Mouse (Mus musculus): ENCODE data around the gene Mcu. TPM values are rescaled to one million over a fixed set of nuclear protein-coding genes. Genes with fewer than 3 reads are reported as not detected.

The Mcu gene
- total RNA-seq, 1 experiment, result 12.3 TPM

DNA sequence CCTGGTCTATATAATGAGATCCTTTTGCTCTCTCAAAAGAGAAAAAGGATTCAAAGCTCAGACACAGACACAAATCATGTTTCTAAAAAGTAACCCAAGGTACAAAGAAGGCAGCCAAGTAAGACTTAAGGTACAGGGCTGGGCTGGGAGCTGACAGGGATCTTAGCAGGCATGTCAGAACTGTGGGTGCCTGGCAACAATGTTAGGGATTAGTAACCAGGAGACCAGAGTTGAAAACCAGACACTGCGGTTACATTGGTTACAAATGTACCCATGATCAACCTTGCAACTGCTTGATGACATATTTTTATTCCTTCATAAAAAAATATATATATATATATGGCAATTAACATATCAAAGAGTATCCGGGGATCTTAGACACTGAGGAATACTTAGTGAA lies 19.6 kb upstream of the Mcu start:
- no peaks in the 10 kb centered on the region for H3K36me3 ChIP-seq (ENCODE audit: control insufficient read depth, insufficient read depth, low read length, poor library complexity, severe bottlenecking)
- no peak for DNase-seq (ENCODE audit: low read depth, low spot score)
- H3K27ac ChIP-seq (ENCODE audit: insufficient read depth, low read depth, low read length, poor library complexity, severe bottlenecking), result no peak overlapping the region
- H3K9me3 ChIP-seq (ENCODE audit: control insufficient read depth, insufficient read depth, low read depth, low read length), result no peaks in the 10 kb centered on the region
- no peak for TF ChIP-seq ZNF384 (IDR thresholded peaks at IDR 0.05; ENCODE audit: low read depth, low read length)
- TF ChIP-seq HCFC1 (IDR thresholded peaks at IDR 0.05; ENCODE audit: borderline replicate concordance, insufficient read depth, low read length), result no peak
- TF ChIP-seq CHD2 (IDR thresholded peaks at IDR 0.05; ENCODE audit: low read depth, low read length), result no peak
- TF ChIP-seq ZC3H11A (IDR thresholded peaks at IDR 0.05; ENCODE audit: borderline replicate concordance, low read depth, low read length), result no peak
- no peak overlapping the region for H3K4me3 ChIP-seq (ENCODE audit: insufficient read depth in 1 of 2, low read depth in 1 of 2, low read length in 2 of 2, poor library complexity in 1 of 2, severe bottlenecking in 1 of 2)
- H3K4me1 ChIP-seq (ENCODE audit: control insufficient read depth in 2 of 2, insufficient read depth in 2 of 2, low read length in 2 of 2, poor library complexity in 1 of 2), result no peaks in the 10 kb centered on the region
- no peak overlapping the region for H3K9ac ChIP-seq (ENCODE audit: insufficient read depth, low read depth, low read length, poor library complexity, severe bottlenecking)
- in situ Hi-C loops (cut with MboI; ENCODE audit: low sequenced_read_pairs in 2 of 2, unreplicated experiment in 2 of 2), result no loop called here

DNA sequence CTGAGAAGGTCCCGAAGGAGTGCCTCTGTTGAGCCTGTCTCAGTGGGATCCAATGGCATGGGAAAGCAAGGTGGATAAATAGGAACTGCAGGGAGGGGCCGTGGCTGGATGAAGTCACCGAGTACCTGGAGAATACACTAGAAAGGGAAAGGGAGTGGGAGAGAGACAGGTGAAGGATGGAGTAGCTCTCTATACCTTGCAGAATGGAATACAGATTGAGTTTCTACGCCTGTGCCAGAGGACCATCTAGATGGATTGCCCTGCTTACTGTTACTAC lies 13.0 kb upstream of the Mcu start:
- H3K4me1 ChIP-seq (ENCODE audit: control insufficient read depth in 2 of 2, insufficient read depth in 2 of 2, low read length in 2 of 2, poor library complexity in 1 of 2), result no peaks in the 10 kb centered on the region
- TF ChIP-seq CHD2 (IDR thresholded peaks at IDR 0.05; ENCODE audit: low read depth, low read length) (no peak), ZNF384 (IDR thresholded peaks at IDR 0.05; ENCODE audit: low read depth, low read length) (no peak), ZC3H11A (IDR thresholded peaks at IDR 0.05; ENCODE audit: borderline replicate concordance, low read depth, low read length) (no peak), HCFC1 (IDR thresholded peaks at IDR 0.05; ENCODE audit: borderline replicate concordance, insufficient read depth, low read length) (no peak), MAFK (IDR thresholded peaks at IDR 0.05; ENCODE audit: insufficient read depth, low read depth, low read length) (no peak)
- H3K36me3 ChIP-seq (ENCODE audit: control insufficient read depth, insufficient read depth, low read length, poor library complexity, severe bottlenecking), result no peaks in the 10 kb centered on the region
- no peak overlapping the region for H3K9ac ChIP-seq (ENCODE audit: insufficient read depth, low read depth, low read length, poor library complexity, severe bottlenecking)
- no peaks in the 10 kb centered on the region for H3K9me3 ChIP-seq (ENCODE audit: control insufficient read depth, insufficient read depth, low read depth, low read length)
- H3K27ac ChIP-seq (ENCODE audit: insufficient read depth, low read depth, low read length, poor library complexity, severe bottlenecking), result no peak overlapping the region
- no peak overlapping the region for H3K4me3 ChIP-seq (ENCODE audit: insufficient read depth in 1 of 2, low read depth in 1 of 2, low read length in 2 of 2, poor library complexity in 1 of 2, severe bottlenecking in 1 of 2)
- DNase-seq (ENCODE audit: low read depth, low spot score), result no peak
- in situ Hi-C loops (cut with MboI; ENCODE audit: low sequenced_read_pairs in 2 of 2, unreplicated experiment in 2 of 2), result no loop called here

DNA sequence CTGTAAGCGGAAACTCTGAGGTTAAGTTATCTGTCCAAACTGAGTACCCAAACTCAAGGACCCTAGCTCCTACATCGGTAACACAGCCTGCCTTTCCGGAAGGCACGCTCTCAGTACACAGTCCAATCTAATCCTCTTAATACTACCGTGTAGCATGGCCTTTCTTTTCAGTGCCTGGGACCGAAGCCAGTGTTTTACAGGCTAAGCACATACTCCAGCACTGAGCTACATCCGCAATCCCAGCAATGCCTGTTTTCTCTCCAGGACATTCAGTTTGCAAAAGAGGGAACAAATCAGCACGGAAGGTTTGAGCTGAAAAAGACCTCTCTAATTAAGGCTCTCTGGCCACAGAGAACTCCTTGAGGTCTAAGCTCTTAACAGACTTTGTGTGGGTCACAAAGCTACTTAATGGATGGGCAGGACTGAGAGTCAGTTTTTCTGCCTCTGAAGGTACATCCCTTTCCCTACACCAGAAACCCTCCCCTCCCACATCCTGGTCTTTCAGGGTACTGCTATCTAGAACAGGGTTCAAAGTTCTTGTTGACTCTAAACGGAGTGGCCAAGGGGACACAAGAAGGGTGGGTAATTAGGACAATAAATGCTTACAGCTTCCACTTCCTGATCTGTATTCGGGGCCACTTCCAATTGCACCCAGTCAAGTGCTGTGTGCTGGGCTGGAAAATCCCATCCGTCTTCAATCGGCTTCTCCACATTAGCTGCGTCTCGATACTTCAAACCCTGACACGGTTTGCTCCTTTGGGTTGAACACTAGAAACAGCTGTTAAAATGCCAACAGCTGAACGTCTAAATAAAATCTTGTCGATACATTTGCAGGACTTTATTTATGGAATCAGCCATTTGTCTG lies 12.4 kb upstream of the Mcu start:
- H3K4me1 ChIP-seq (ENCODE audit: control insufficient read depth in 2 of 2, insufficient read depth in 2 of 2, low read length in 2 of 2, poor library complexity in 1 of 2), result no peaks in the 10 kb centered on the region
- no peaks in the 10 kb centered on the region for H3K9me3 ChIP-seq (ENCODE audit: control insufficient read depth, insufficient read depth, low read depth, low read length)
- no peak overlapping the region for H3K9ac ChIP-seq (ENCODE audit: insufficient read depth, low read depth, low read length, poor library complexity, severe bottlenecking)
- no peak overlapping the region for H3K27ac ChIP-seq (ENCODE audit: insufficient read depth, low read depth, low read length, poor library complexity, severe bottlenecking)
- no peak for DNase-seq (ENCODE audit: low read depth, low spot score)
- no peak overlapping the region for H3K4me3 ChIP-seq (ENCODE audit: insufficient read depth in 1 of 2, low read depth in 1 of 2, low read length in 2 of 2, poor library complexity in 1 of 2, severe bottlenecking in 1 of 2)
- in situ Hi-C loops (cut with MboI; ENCODE audit: low sequenced_read_pairs in 2 of 2, unreplicated experiment in 2 of 2), result no loop called here
- H3K36me3 ChIP-seq (ENCODE audit: control insufficient read depth, insufficient read depth, low read length, poor library complexity, severe bottlenecking), result no peaks in the 10 kb centered on the region
- TF ChIP-seq ZNF384 (IDR thresholded peaks at IDR 0.05; ENCODE audit: low read depth, low read length) (no peak), HCFC1 (IDR thresholded peaks at IDR 0.05; ENCODE audit: borderline replicate concordance, insufficient read depth, low read length) (no peak), MAFK (IDR thresholded peaks at IDR 0.05; ENCODE audit: insufficient read depth, low read depth, low read length) (no peak), ZC3H11A (IDR thresholded peaks at IDR 0.05; ENCODE audit: borderline replicate concordance, low read depth, low read length) (no peak), CHD2 (IDR thresholded peaks at IDR 0.05; ENCODE audit: low read depth, low read length) (no peak)

DNA sequence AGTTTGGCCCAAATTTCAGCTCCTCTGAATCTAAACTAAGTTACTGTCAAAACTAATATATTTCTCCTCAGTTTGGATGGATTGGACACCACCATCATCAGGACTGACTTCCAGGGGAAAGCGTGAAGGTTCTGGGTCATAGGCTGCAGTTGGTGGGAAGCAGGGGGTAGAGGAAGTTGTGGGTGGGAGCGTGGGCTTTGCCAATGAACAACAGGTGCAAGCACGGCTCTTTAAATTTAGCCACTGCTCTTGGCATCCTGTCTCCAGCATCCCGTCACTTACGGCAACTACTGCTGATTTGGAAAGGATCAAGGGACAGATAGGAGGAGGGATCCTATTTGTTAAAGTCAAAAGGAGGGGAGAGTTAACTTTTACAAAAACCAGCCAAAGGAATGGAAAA lies 7.0 kb upstream of the Mcu start:
- no peak overlapping the region for H3K4me3 ChIP-seq (ENCODE audit: insufficient read depth in 1 of 2, low read depth in 1 of 2, low read length in 2 of 2, poor library complexity in 1 of 2, severe bottlenecking in 1 of 2)
- no peak for DNase-seq (ENCODE audit: low read depth, low spot score)
- no peak overlapping the region for H3K9ac ChIP-seq (ENCODE audit: insufficient read depth, low read depth, low read length, poor library complexity, severe bottlenecking)
- TF ChIP-seq MAFK (IDR thresholded peaks at IDR 0.05; ENCODE audit: insufficient read depth, low read depth, low read length), result no peak
- in situ Hi-C loops (cut with MboI; ENCODE audit: low sequenced_read_pairs in 2 of 2, unreplicated experiment in 2 of 2), result no loop called here
- no peaks in the 10 kb centered on the region for H3K4me1 ChIP-seq (ENCODE audit: control insufficient read depth in 2 of 2, insufficient read depth in 2 of 2, low read length in 2 of 2, poor library complexity in 1 of 2)
- no peaks in the 10 kb centered on the region for H3K36me3 ChIP-seq (ENCODE audit: control insufficient read depth, insufficient read depth, low read length, poor library complexity, severe bottlenecking)
- H3K9me3 ChIP-seq (ENCODE audit: control insufficient read depth, insufficient read depth, low read depth, low read length), result no peaks in the 10 kb centered on the region
- no peak overlapping the region for H3K27ac ChIP-seq (ENCODE audit: insufficient read depth, low read depth, low read length, poor library complexity, severe bottlenecking)

DNA sequence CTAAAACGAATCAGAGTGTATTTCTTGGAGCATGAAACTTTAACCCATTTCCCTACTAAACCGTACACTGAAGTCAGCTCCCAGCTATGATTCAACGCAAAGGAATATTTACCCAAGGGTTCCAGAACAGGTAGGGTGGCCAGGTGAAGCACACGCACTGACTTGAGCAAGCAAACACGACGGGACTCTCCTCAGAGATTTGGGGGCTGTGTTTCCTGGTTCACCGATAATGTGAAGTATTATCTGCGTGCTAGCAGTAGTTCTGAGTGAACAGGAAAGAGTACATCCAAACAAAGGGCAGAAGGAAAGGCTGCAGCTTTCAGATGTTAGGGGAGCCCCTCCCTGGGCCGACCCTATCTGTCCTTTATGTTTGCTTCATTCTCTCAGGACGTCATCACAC lies 4.9 kb upstream of the Mcu start:
- no peaks in the 10 kb centered on the region for H3K9me3 ChIP-seq (ENCODE audit: control insufficient read depth, insufficient read depth, low read depth, low read length)
- DNase-seq (ENCODE audit: low read depth, low spot score), result no peak
- no peaks in the 10 kb centered on the region for H3K36me3 ChIP-seq (ENCODE audit: control insufficient read depth, insufficient read depth, low read length, poor library complexity, severe bottlenecking)
- H3K27ac ChIP-seq (ENCODE audit: insufficient read depth, low read depth, low read length, poor library complexity, severe bottlenecking), result no peak overlapping the region
- no peak overlapping the region for H3K4me3 ChIP-seq (ENCODE audit: insufficient read depth in 1 of 2, low read depth in 1 of 2, low read length in 2 of 2, poor library complexity in 1 of 2, severe bottlenecking in 1 of 2)
- no peak overlapping the region for H3K9ac ChIP-seq (ENCODE audit: insufficient read depth, low read depth, low read length, poor library complexity, severe bottlenecking)
- 0 out of 4 replicates have a peak, but pooled peaks cover 2% of the 10 kb centered on the region in 2 experiments for H3K4me1 ChIP-seq (ENCODE audit: control insufficient read depth in 2 of 2, insufficient read depth in 2 of 2, low read length in 2 of 2, poor library complexity in 1 of 2)
- in situ Hi-C loops (cut with MboI; ENCODE audit: low sequenced_read_pairs in 2 of 2, unreplicated experiment in 2 of 2), result no loop called here
- TF ChIP-seq MAFK (IDR thresholded peaks at IDR 0.05; ENCODE audit: insufficient read depth, low read depth, low read length) (no peak), HCFC1 (IDR thresholded peaks at IDR 0.05; ENCODE audit: borderline replicate concordance, insufficient read depth, low read length) (no peak), CHD2 (IDR thresholded peaks at IDR 0.05; ENCODE audit: low read depth, low read length) (no peak), ZNF384 (IDR thresholded peaks at IDR 0.05; ENCODE audit: low read depth, low read length) (no peak), ZC3H11A (IDR thresholded peaks at IDR 0.05; ENCODE audit: borderline replicate concordance, low read depth, low read length) (no peak)

Measured in ES-E14 (cell line).